Mouse (Mus musculus) forebrain, embryonic 12.5 days (tissue): Measurements from ENCODE around the gene Ippk. TPM values are rescaled to one million over a fixed set of nuclear protein-coding genes. Genes with fewer than 3 reads are reported as not detected.

Experiments
- ATAC-seq: fragments of 200-750 bp; cut with Nextera tagmentation; 2 replicates; pipeline ENCODE4 v1.8.0; 2017; ENCODE audit warnings: moderate TSS enrichment; ENCODE audit not compliant: low FRiP score
- H3K27ac ChIP-seq: fragments of 300-500 bp; sonication (generic); 2 replicates; pipeline ENCODE4 v1.5.1; 2016; ENCODE audit warnings: mild to moderate bottlenecking
- H3K27me3 ChIP-seq: fragments of 300-500 bp; sonication (generic); 2 replicates; pipeline ENCODE4 v1.6.1; 2016; ENCODE audit warnings: mild to moderate bottlenecking
- H3K36me3 ChIP-seq: fragments of 300-500 bp; sonication (generic); replicated peaks from 2 replicates; pipeline ENCODE4 v1.6.1; 2016; ENCODE audit warnings: mild to moderate bottlenecking
- H3K4me1 ChIP-seq: fragments of 300-500 bp; sonication (generic); 2 replicates; pipeline ENCODE4 v1.6.1; 2016
- H3K4me2 ChIP-seq: fragments of 300-500 bp; sonication (generic); 2 replicates; pipeline ENCODE4 v1.6.1; 2016; ENCODE audit warnings: mild to moderate bottlenecking, moderate library complexity
- H3K4me3 ChIP-seq: fragments of 300-500 bp; sonication (generic); replicated peaks from 2 replicates; pipeline ENCODE4 v1.5.1; 2016; ENCODE audit warnings: mild to moderate bottlenecking
- H3K9ac ChIP-seq: fragments of 300-500 bp; sonication (generic); 2 replicates; pipeline ENCODE4 v1.6.1; 2016; ENCODE audit warnings: mild to moderate bottlenecking
- H3K9me3 ChIP-seq: fragments of 300-500 bp; sonication (generic); 2 replicates; pipeline ENCODE4 v1.6.1; 2016
- WGBS: fragments of 180-500 bp; shearing (Covaris S2); methylation state at CpG from one replicate; pipeline ENCODE4 v1.1.7; 2016; 5-methylcytosine and 5-hydroxymethylcytosine counted together
- polyA plus RNA-seq: library from polyadenylated mRNA; unstranded; fragments of >200 nt; fragmentation: Nextera tagmentation; extraction: Ambion mirVana; gene quantifications from 2 replicates; pipeline ENCODE4 v1.2.1, GENCODE M21; 2016

Ippk gene
- polyA plus RNA-seq, 1 experiment from 2014 or later: 15.2 TPM

- Histone ChIP-seq H3K9ac (no peak overlapping the region), H3K36me3 (peaks cover 44% of the 10 kb centered on the region), H3K27me3 (no peaks in the 10 kb centered on the region), H3K4me1 (no peaks in the 10 kb centered on the region), H3K9me3 (no peaks in the 10 kb centered on the region), H3K27ac (no peak overlapping the region), H3K4me2 (no peak overlapping the region), H3K4me3 (no peak overlapping the region)
- WGBS: 93% methylated on average over 1 of the region's 1 CpGs
- ATAC-seq: no peak
These were observed 14.7 kb downstream of the Ippk start for GRCm38 (mm10) chr13:49435745-49436144.

- Histone ChIP-seq H3K27me3 (no peaks in the 10 kb centered on the region), H3K4me2 (no peak overlapping the region), H3K4me3 (no peak overlapping the region), H3K27ac (no peak overlapping the region), H3K9me3 (no peaks in the 10 kb centered on the region), H3K4me1 (no peaks in the 10 kb centered on the region), H3K36me3 (peaks cover 44% of the 10 kb centered on the region), H3K9ac (no peak overlapping the region)
- no peak for ATAC-seq
- 88% methylated on average over 4 of the region's 4 CpGs for WGBS
These were observed 15.1 kb downstream of the Ippk start for GRCm38 (mm10) chr13:49436170-49436569.

- Histone ChIP-seq H3K4me1 (no peaks in the 10 kb centered on the region), H3K4me3 (no peak overlapping the region), H3K4me2 (no peak overlapping the region), H3K36me3 (peaks cover 41% of the 10 kb centered on the region), H3K27me3 (no peaks in the 10 kb centered on the region), H3K27ac (no peak overlapping the region), H3K9me3 (no peaks in the 10 kb centered on the region), H3K9ac (no peak overlapping the region)
- ATAC-seq: no peak
- WGBS: 97% methylated on average over 6 of the region's 6 CpGs
These were observed 23.4 kb downstream of the Ippk start for GRCm38 (mm10) chr13:49444451-49444850.

- no peak overlapping the region for H3K4me3 ChIP-seq
- peak; percentile 63; the same call in 1 of the 2 replicates for ATAC-seq
- WGBS: 51% methylated on average over 5 of the region's 5 CpGs
- no peaks in the 10 kb centered on the region for H3K27me3 ChIP-seq
- no peak overlapping the region for H3K9ac ChIP-seq
- H3K4me1 ChIP-seq: no peaks in the 10 kb centered on the region
- H3K4me2 ChIP-seq: no peak overlapping the region
- no peaks in the 10 kb centered on the region for H3K9me3 ChIP-seq
- peaks cover 50% of the 10 kb centered on the region for H3K36me3 ChIP-seq
- no peak overlapping the region for H3K27ac ChIP-seq
These were observed 28.3 kb downstream of the Ippk start for GRCm38 (mm10) chr13:49449318-49449749.

- peaks cover 56% of the 10 kb centered on the region for H3K36me3 ChIP-seq
- no peak overlapping the region for H3K9ac ChIP-seq
- no peaks in the 10 kb centered on the region for H3K9me3 ChIP-seq
- H3K4me3 ChIP-seq: no peak overlapping the region
- no peak overlapping the region for H3K4me2 ChIP-seq
- no peak overlapping the region for H3K27ac ChIP-seq
- no peaks in the 10 kb centered on the region for H3K4me1 ChIP-seq
- WGBS: 91% methylated on average over 4 of the region's 4 CpGs
- H3K27me3 ChIP-seq: no peaks in the 10 kb centered on the region
- ATAC-seq: no peak
These were observed 39.2 kb downstream of the Ippk start for GRCm38 (mm10) chr13:49460276-49460675.

- Histone ChIP-seq H3K27me3 (no peaks in the 10 kb centered on the region), H3K27ac (no peak overlapping the region), H3K4me3 (no peak overlapping the region), H3K36me3 (peaks cover 60% of the 10 kb centered on the region), H3K9ac (no peak overlapping the region), H3K4me2 (no peak overlapping the region), H3K4me1 (no peaks in the 10 kb centered on the region), H3K9me3 (no peaks in the 10 kb centered on the region)
- ATAC-seq: no peak
- 83% methylated on average over 5 of the region's 5 CpGs for WGBS
These were observed 39.8 kb downstream of the Ippk start for GRCm38 (mm10) chr13:49460692-49461414.

GRCm38 (mm10) chr13:49461458-49462132 is 40.5 kb downstream of the Ippk start:
- no peaks in the 10 kb centered on the region for H3K9me3 ChIP-seq
- no peak overlapping the region for H3K9ac ChIP-seq
- H3K27ac ChIP-seq: no peak overlapping the region
- H3K4me1 ChIP-seq: no peaks in the 10 kb centered on the region
- peaks cover 60% of the 10 kb centered on the region for H3K36me3 ChIP-seq
- WGBS: 89% methylated on average over 15 of the region's 15 CpGs
- no peaks in the 10 kb centered on the region for H3K27me3 ChIP-seq
- no peak overlapping the region for H3K4me2 ChIP-seq
- H3K4me3 ChIP-seq: no peak overlapping the region
- no peak for ATAC-seq

- H3K27ac ChIP-seq: no peak overlapping the region
- WGBS: 96% methylated on average over 2 of the region's 2 CpGs
- ATAC-seq: no peak
- no peak overlapping the region for H3K9ac ChIP-seq
- H3K9me3 ChIP-seq: no peaks in the 10 kb centered on the region
- no peak overlapping the region for H3K4me2 ChIP-seq
- H3K4me1 ChIP-seq: no peaks in the 10 kb centered on the region
- no peak overlapping the region for H3K4me3 ChIP-seq
- H3K27me3 ChIP-seq: no peaks in the 10 kb centered on the region
- peaks cover 56% of the 10 kb centered on the region for H3K36me3 ChIP-seq
These were observed 41.9 kb downstream of the Ippk start for GRCm38 (mm10) chr13:49462921-49463320.

GRCm38 (mm10) chr13:49465875-49466274 is 44.8 kb downstream of the Ippk start:
- 94% methylated on average over 4 of the region's 4 CpGs for WGBS
- ATAC-seq: no peak
- H3K27ac ChIP-seq: no peak overlapping the region
- H3K9ac ChIP-seq: no peak overlapping the region
- H3K9me3 ChIP-seq: no peaks in the 10 kb centered on the region
- peaks cover 42% of the 10 kb centered on the region for H3K36me3 ChIP-seq
- H3K4me2 ChIP-seq: no peak overlapping the region
- H3K4me1 ChIP-seq: no peaks in the 10 kb centered on the region
- no peaks in the 10 kb centered on the region for H3K27me3 ChIP-seq
- no peak overlapping the region for H3K4me3 ChIP-seq

GRCm38 (mm10) chr13:49466393-49467075 is 45.5 kb downstream of the Ippk start:
- Histone ChIP-seq H3K36me3 (peaks cover 36% of the 10 kb centered on the region), H3K4me2 (no peak overlapping the region), H3K9me3 (no peaks in the 10 kb centered on the region), H3K27ac (no peak overlapping the region), H3K4me3 (no peak overlapping the region), H3K4me1 (no peaks in the 10 kb centered on the region), H3K27me3 (no peaks in the 10 kb centered on the region), H3K9ac (no peak overlapping the region)
- 87% methylated on average over 11 of the region's 11 CpGs for WGBS
- ATAC-seq: no peak

GRCm38 (mm10) chr13:49467585-49467984 is 46.5 kb downstream of the Ippk start:
- Histone ChIP-seq H3K27me3 (no peaks in the 10 kb centered on the region), H3K9ac (no peak overlapping the region), H3K36me3 (peaks cover 26% of the 10 kb centered on the region), H3K9me3 (no peaks in the 10 kb centered on the region), H3K4me3 (no peak overlapping the region), H3K4me2 (no peak overlapping the region), H3K4me1 (no peaks in the 10 kb centered on the region), H3K27ac (no peak overlapping the region)
- ATAC-seq: no peak
- 86% methylated on average over 2 of the region's 2 CpGs for WGBS

GRCm38 (mm10) chr13:49469002-49469401 is 48.0 kb downstream of the Ippk start:
- H3K4me3 ChIP-seq: no peak overlapping the region
- H3K4me1 ChIP-seq: no peaks in the 10 kb centered on the region
- WGBS: 96% methylated on average over 5 of the region's 5 CpGs
- no peaks in the 10 kb centered on the region for H3K9me3 ChIP-seq
- H3K27ac ChIP-seq: no peak overlapping the region
- no peak overlapping the region for H3K9ac ChIP-seq
- peaks cover 18% of the 10 kb centered on the region for H3K36me3 ChIP-seq
- H3K27me3 ChIP-seq: no peaks in the 10 kb centered on the region
- no peak overlapping the region for H3K4me2 ChIP-seq
- no peak for ATAC-seq
